Mouse (Mus musculus) cerebellum, adult 2 months (tissue): Measurements from ENCODE around the gene Slc9a8.

ENCODE experiments used
- CTCF ChIP-seq: fragments of 200-500 bp; IDR thresholded peaks from 2 replicates; pipeline ENCODE4 v1.5.1; 2011; ENCODE audit warnings: low read depth, mild to moderate bottlenecking, control low read depth, low read length, moderate library complexity, borderline replicate concordance; ENCODE audit not compliant: insufficient read depth
- POLR2A ChIP-seq: fragments of 200-500 bp; IDR thresholded peaks from 2 replicates; pipeline ENCODE4 v1.6.1; 2011; ENCODE audit warnings: low read length, control low read depth, borderline replicate concordance; ENCODE audit not compliant: insufficient read depth

- TF ChIP-seq POLR2A (no peak), CTCF (no peak)
Observed at GRCm38 (mm10) chr2:167422150-167422470, 598 bp downstream of the Slc9a8 start.
